Mouse (Mus musculus) neural tube, embryonic 11.5 days (tissue): ENCODE data around the gene Parg. TPM values are rescaled to one million over a fixed set of nuclear protein-coding genes. Genes with fewer than 3 reads are reported as not detected.

ENCODE experiments used
- ATAC-seq: fragments of 200-750 bp; cut with Nextera tagmentation; 2 replicates; pipeline ENCODE4 v1.8.0; 2017; ENCODE audit warnings: moderate number of reproducible peaks, mild to moderate bottlenecking, moderate TSS enrichment, moderate library complexity; ENCODE audit not compliant: insufficient read depth, low FRiP score, low TSS enrichment
- DNase-seq: peaks from one replicate; pipeline ENCODE4 v3.0.0-alpha.2; 2015; ENCODE audit warnings: low spot score
- H3K27ac ChIP-seq: fragments of 300-500 bp; sonication (generic); 2 replicates; pipeline ENCODE4 v1.5.1; 2014; ENCODE audit warnings: low read depth, mild to moderate bottlenecking, low read length
- H3K27me3 ChIP-seq: fragments of 300-500 bp; sonication (generic); 2 replicates; pipeline ENCODE4 v1.6.1; 2014; ENCODE audit warnings: mild to moderate bottlenecking, low read length, mixed read lengths; ENCODE audit not compliant: control insufficient read depth, insufficient read depth
- H3K36me3 ChIP-seq: fragments of 300-500 bp; sonication (generic); 2 replicates; pipeline ENCODE4 v1.6.1; 2014; ENCODE audit warnings: mild to moderate bottlenecking, low read length, moderate library complexity, mixed read lengths; ENCODE audit not compliant: control insufficient read depth, insufficient read depth
- H3K4me1 ChIP-seq: fragments of 300-500 bp; sonication (generic); 2 replicates; pipeline ENCODE4 v1.6.1; 2014; ENCODE audit warnings: low read length, mixed read lengths; ENCODE audit not compliant: control insufficient read depth, insufficient read depth
- H3K4me2 ChIP-seq: fragments of 300-500 bp; sonication (generic); 2 replicates; pipeline ENCODE4 v1.6.1; 2014; ENCODE audit warnings: low read depth, mild to moderate bottlenecking, moderate library complexity
- H3K4me3 ChIP-seq: fragments of 300-500 bp; sonication (generic); 2 replicates; pipeline ENCODE4 v1.5.1; 2014; ENCODE audit warnings: low read depth, low read length
- H3K9ac ChIP-seq: fragments of 300-500 bp; sonication (generic); 2 replicates; pipeline ENCODE4 v1.6.1; 2014; ENCODE audit warnings: mild to moderate bottlenecking, low read length
- H3K9me3 ChIP-seq: fragments of 300-500 bp; sonication (generic); 2 replicates; pipeline ENCODE4 v1.6.1; 2016; ENCODE audit warnings: low read length; ENCODE audit not compliant: control insufficient read depth
- WGBS: fragments of 180-500 bp; shearing (Covaris S2); extraction: QIAGEN DNeasy Blood & Tissue Kit; methylation state at CpG from one replicate; pipeline ENCODE4 v1.1.7; 2014; 5-methylcytosine and 5-hydroxymethylcytosine counted together
- polyA plus RNA-seq: library from polyadenylated mRNA; unstranded; fragments of >200 nt; fragmentation: Nextera tagmentation; extraction: Ambion mirVana; gene quantifications from 2 replicates; pipeline ENCODE4 v1.2.1, GENCODE M21; 2014

Gene Parg
- polyA plus RNA-seq, 1 experiment from 2014 or later: 65.4 TPM

DNA sequence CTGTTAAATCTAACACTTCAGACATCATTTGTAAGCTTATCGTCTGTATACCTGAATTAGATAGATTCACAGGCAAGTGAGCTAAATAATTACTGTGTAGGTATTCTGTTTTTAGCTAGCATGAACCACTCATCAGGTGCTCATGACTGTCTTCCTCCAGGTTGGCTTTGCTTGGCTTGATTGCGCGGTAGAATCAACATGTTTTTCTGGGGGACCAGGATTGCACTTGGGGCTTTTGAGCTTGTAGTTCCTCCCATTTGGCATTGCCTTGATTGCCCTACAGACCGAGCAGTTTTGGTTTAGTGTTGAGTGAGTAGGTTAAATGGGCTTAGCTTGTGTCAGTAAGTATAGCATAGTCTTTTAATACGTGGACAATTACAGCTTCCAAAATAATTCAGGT lies 39.5 kb upstream of the Parg start:
- no peak overlapping the region for H3K27ac ChIP-seq
- H3K9me3 ChIP-seq: no peaks in the 10 kb centered on the region
- H3K4me3 ChIP-seq: no peak overlapping the region
- H3K27me3 ChIP-seq: no peaks in the 10 kb centered on the region
- no peaks in the 10 kb centered on the region for H3K36me3 ChIP-seq
- H3K4me1 ChIP-seq: peaks cover 13% of the 10 kb centered on the region
- ATAC-seq: no peak
- H3K9ac ChIP-seq: no peak overlapping the region
- no peak for DNase-seq
- 92% methylated on average over 5 of the region's 5 CpGs for WGBS
- H3K4me2 ChIP-seq: no peak overlapping the region

DNA sequence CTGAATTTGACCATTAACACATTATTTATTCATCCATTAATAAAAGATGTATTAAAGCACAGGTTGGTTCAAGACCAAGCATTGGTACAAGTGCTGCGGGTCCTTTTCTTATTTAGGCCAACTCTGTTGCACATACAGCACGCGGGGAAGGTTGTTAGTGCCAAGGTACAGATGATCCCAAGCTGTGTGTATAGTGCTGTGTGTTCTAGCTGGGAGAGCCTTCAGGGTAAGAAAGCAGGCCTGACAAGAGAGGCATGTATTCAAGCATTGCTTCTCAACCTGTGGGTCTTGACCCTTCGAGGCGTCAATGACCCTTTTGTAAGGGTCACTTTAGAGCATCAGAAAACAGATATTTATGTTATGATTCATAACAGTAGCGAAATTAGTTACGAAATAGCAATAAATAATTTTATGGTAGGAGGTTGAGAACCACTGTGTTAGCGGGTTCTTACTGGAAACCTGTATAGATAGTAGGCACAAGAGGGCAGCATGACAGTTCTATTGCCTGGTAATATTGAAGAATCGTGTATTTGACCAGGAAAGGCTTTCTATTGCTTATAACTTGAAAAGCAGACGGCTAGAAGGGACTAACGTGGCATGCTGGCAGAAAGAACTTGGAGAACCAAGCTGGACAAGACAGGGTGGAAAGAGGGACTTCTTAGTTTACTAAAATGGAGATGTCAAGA lies 38.4 kb upstream of the Parg start:
- no peak overlapping the region for H3K4me2 ChIP-seq
- 91% methylated on average over 11 of the region's 11 CpGs for WGBS
- no peaks in the 10 kb centered on the region for H3K36me3 ChIP-seq
- no peak overlapping the region for H3K9ac ChIP-seq
- no peak overlapping the region for H3K4me3 ChIP-seq
- H3K9me3 ChIP-seq: no peaks in the 10 kb centered on the region
- DNase-seq (no peak), ATAC-seq (no peak)
- H3K4me1 ChIP-seq: peaks cover 13% of the 10 kb centered on the region
- H3K27me3 ChIP-seq: no peaks in the 10 kb centered on the region
- no peak overlapping the region for H3K27ac ChIP-seq

DNA sequence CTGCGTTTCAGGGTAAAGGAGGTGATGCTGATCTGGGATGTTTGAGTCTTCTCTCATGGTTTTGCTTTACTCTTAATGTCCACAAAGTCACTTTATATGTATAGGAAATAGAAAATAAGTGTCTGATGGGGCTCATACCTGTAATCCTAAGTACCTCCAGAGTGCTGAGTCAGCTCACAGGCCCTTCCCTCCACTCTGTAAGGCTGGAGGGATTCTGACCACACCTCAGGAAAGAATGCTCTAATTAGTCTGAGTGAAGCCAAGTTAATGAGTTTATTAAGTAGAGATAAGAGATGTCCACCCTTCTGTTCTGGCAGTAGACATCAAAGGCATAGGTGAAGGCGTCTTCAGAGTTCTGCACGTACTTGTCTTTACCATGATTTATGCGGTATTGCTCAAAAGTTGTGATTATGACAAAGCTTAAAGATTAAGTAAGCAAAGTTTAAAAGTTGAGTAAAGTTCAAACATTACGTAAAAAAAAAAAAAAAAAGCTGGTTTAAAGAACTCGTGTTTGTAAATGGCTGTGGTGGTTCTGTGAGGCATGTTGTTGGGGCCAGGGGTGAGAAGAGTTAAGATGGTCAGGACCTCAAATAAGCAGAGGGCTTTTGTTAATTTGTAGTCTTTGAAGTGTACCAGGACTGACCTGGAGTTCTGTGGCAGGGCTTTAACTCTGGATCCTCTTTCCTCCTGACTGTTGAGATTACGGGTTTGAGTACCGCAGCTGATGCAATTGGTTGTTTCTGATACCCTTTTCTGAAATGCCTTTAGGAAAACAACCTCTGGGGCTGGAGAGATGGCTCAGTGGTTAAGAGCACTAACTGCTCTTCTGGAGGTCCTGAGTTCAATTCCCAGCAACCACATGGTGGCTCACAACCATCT lies 37.3 kb upstream of the Parg start:
- ATAC-seq: no peak
- WGBS: 86% methylated on average over 8 of the region's 8 CpGs
- Histone ChIP-seq H3K4me1 (peaks cover 13% of the 10 kb centered on the region), H3K4me2 (no peak overlapping the region), H3K27me3 (no peaks in the 10 kb centered on the region), H3K9ac (no peak overlapping the region), H3K36me3 (no peaks in the 10 kb centered on the region), H3K4me3 (no peak overlapping the region), H3K9me3 (no peaks in the 10 kb centered on the region), H3K27ac (no peak overlapping the region)
- DNase-seq: no peak

- Histone ChIP-seq H3K4me3 (peak overlapping the region; percentile 48), H3K36me3 (no peaks in the 10 kb centered on the region), H3K27ac (peak overlapping the region; percentile 27; the same call in 1 of the 2 replicates), H3K9ac (peak overlapping the region; percentile 69), H3K9me3 (no peaks in the 10 kb centered on the region), H3K4me2 (peak overlapping the region; percentile 97), H3K4me1 (peaks cover 10% of the 10 kb centered on the region), H3K27me3 (no peaks in the 10 kb centered on the region)
- 1% methylated on average over 42 of the region's 42 CpGs for WGBS
- ATAC-seq (0 out of 2 replicates have a peak, but pooled peaks have one; percentile 41), DNase-seq (peak; percentile 68)
Observed at GRCm38 (mm10) chr14:32165278-32166061, 36.3 kb upstream of the Parg start.

GRCm38 (mm10) chr14:32166062-32166441 lies 35.7 kb upstream of the Parg start:
- H3K9ac ChIP-seq: no peak overlapping the region
- no peaks in the 10 kb centered on the region for H3K27me3 ChIP-seq
- no peak for DNase-seq
- 74% methylated on average over 2 of the region's 2 CpGs for WGBS
- peaks cover 6% of the 10 kb centered on the region; the same call in 1 of the 2 replicates for H3K4me1 ChIP-seq
- peak overlapping the region; percentile 48; the same call in 1 of the 2 replicates for H3K4me3 ChIP-seq
- H3K27ac ChIP-seq: no peak overlapping the region
- H3K9me3 ChIP-seq: no peaks in the 10 kb centered on the region
- peak overlapping the region; percentile 97; the same call in 1 of the 2 replicates for H3K4me2 ChIP-seq
- no peaks in the 10 kb centered on the region for H3K36me3 ChIP-seq
- no peak for ATAC-seq

- no peaks in the 10 kb centered on the region for H3K27me3 ChIP-seq
- H3K4me1 ChIP-seq: peaks cover 6% of the 10 kb centered on the region; the same call in 1 of the 2 replicates
- no peak overlapping the region for H3K4me3 ChIP-seq
- WGBS: 94% methylated on average over 1 of the region's 1 CpGs
- DNase-seq: no peak
- H3K36me3 ChIP-seq: no peaks in the 10 kb centered on the region
- H3K9ac ChIP-seq: no peak overlapping the region
- H3K4me2 ChIP-seq: no peak overlapping the region
- ATAC-seq: no peak
- no peaks in the 10 kb centered on the region for H3K9me3 ChIP-seq
- no peak overlapping the region for H3K27ac ChIP-seq
Observed at GRCm38 (mm10) chr14:32166840-32167239, 34.9 kb upstream of the Parg start.

- H3K27me3 ChIP-seq: no peaks in the 10 kb centered on the region
- H3K4me1 ChIP-seq: peaks cover 6% of the 10 kb centered on the region; the same call in 1 of the 2 replicates
- ATAC-seq (no peak), DNase-seq (no peak)
- H3K4me3 ChIP-seq: no peak overlapping the region
- no peak overlapping the region for H3K9ac ChIP-seq
- H3K9me3 ChIP-seq: no peaks in the 10 kb centered on the region
- H3K27ac ChIP-seq: no peak overlapping the region
- H3K4me2 ChIP-seq: no peak overlapping the region
- 92% methylated on average over 5 of the region's 5 CpGs for WGBS
- no peaks in the 10 kb centered on the region for H3K36me3 ChIP-seq
Observed at GRCm38 (mm10) chr14:32167326-32167725, 34.4 kb upstream of the Parg start.

- WGBS: 70% methylated on average over 3 of the region's 3 CpGs
- ATAC-seq (no peak), DNase-seq (no peak)
- no peak overlapping the region for H3K9ac ChIP-seq
- H3K9me3 ChIP-seq: no peaks in the 10 kb centered on the region
- no peak overlapping the region for H3K27ac ChIP-seq
- H3K4me1 ChIP-seq: peaks cover 6% of the 10 kb centered on the region; the same call in 1 of the 2 replicates
- H3K4me2 ChIP-seq: no peak overlapping the region
- no peaks in the 10 kb centered on the region for H3K27me3 ChIP-seq
- no peak overlapping the region for H3K4me3 ChIP-seq
- peaks cover 2% of the 10 kb centered on the region for H3K36me3 ChIP-seq
Observed at GRCm38 (mm10) chr14:32168653-32169231, 33.0 kb upstream of the Parg start.
